Mouse (Mus musculus) embryonic facial prominence, embryonic 11.5 days (tissue): ENCODE measurements around the gene Lypd8. TPM values are rescaled to one million over a fixed set of nuclear protein-coding genes. Genes with fewer than 3 reads are reported as not detected.

Experiments used
- ATAC-seq: fragments of 200-750 bp; cut with Nextera tagmentation; replicated peaks from 2 replicates; pipeline ENCODE4 v1.8.0; 2017; ENCODE audit warnings: low read depth; ENCODE audit not compliant: insufficient number of reproducible peaks, low FRiP score, low TSS enrichment
- DNase-seq: peaks from one replicate; pipeline ENCODE4 v3.0.0-alpha.2; 2015; ENCODE audit warnings: low spot score
- H3K27ac ChIP-seq: fragments of 300-500 bp; sonication (generic); replicated peaks from 2 replicates; pipeline ENCODE4 v1.5.1; 2014; ENCODE audit warnings: mild to moderate bottlenecking, low read depth, low read length, control low read depth
- H3K27me3 ChIP-seq: fragments of 300-500 bp; sonication (generic); 2 replicates; pipeline ENCODE4 v1.6.1; 2014; ENCODE audit warnings: mild to moderate bottlenecking, low read length, moderate library complexity, mixed read lengths; ENCODE audit not compliant: control insufficient read depth, insufficient read depth
- H3K36me3 ChIP-seq: fragments of 300-500 bp; sonication (generic); replicated peaks from 2 replicates; pipeline ENCODE4 v1.6.1; 2014; ENCODE audit warnings: low read depth, mild to moderate bottlenecking, low read length, moderate library complexity, mixed read lengths; ENCODE audit not compliant: control insufficient read depth, insufficient read depth
- H3K4me1 ChIP-seq: fragments of 300-500 bp; sonication (generic); 2 replicates; pipeline ENCODE4 v1.6.1; 2014; ENCODE audit warnings: low read length, mixed read lengths; ENCODE audit not compliant: control insufficient read depth, insufficient read depth
- H3K4me2 ChIP-seq: fragments of 300-500 bp; sonication (generic); 2 replicates; pipeline ENCODE4 v1.6.1; 2014; ENCODE audit warnings: low read depth, mild to moderate bottlenecking, control low read depth, low read length, moderate library complexity
- H3K4me3 ChIP-seq: fragments of 300-500 bp; sonication (generic); 2 replicates; pipeline ENCODE4 v1.5.1; 2014; ENCODE audit warnings: low read depth, low read length, control low read depth
- H3K9ac ChIP-seq: fragments of 300-500 bp; sonication (generic); replicated peaks from 2 replicates; pipeline ENCODE4 v1.6.1; 2014; ENCODE audit warnings: mild to moderate bottlenecking, control low read depth, low read length
- H3K9me3 ChIP-seq: fragments of 300-500 bp; sonication (generic); replicated peaks from 2 replicates; pipeline ENCODE4 v1.6.1; 2016; ENCODE audit warnings: mild to moderate bottlenecking, low read length, inconsistent platforms, mixed read lengths; ENCODE audit not compliant: control insufficient read depth
- WGBS: fragments of 180-500 bp; shearing (Covaris S2); extraction: QIAGEN DNeasy Blood & Tissue Kit; methylation state at CpG from one replicate; pipeline ENCODE4 v1.1.7; 2014; 5-methylcytosine and 5-hydroxymethylcytosine counted together
- polyA plus RNA-seq: library from polyadenylated mRNA; unstranded; fragments of >200 nt; fragmentation: Nextera tagmentation; extraction: Ambion mirVana; gene quantifications from 2 replicates; pipeline ENCODE4 v1.2.1, GENCODE M21; 2014

Lypd8 gene
- polyA plus RNA-seq, 1 experiment from 2014 or later, result not detected

- 80% methylated on average over 3 of the region's 3 CpGs for WGBS
- Histone ChIP-seq H3K9ac (no peak overlapping the region), H3K4me2 (no peak overlapping the region), H3K9me3 (no peaks in the 10 kb centered on the region), H3K27ac (no peak overlapping the region), H3K27me3 (no peaks in the 10 kb centered on the region), H3K4me1 (no peaks in the 10 kb centered on the region), H3K36me3 (no peaks in the 10 kb centered on the region), H3K4me3 (no peak overlapping the region)
- no peak for DNase-seq
- no peak for ATAC-seq
Observed at GRCm38 (mm10) chr11:58408066-58408465, 29.2 kb downstream of the Lypd8 start.

GRCm38 (mm10) chr11:58418336-58418735 is 39.5 kb downstream of the Lypd8 start:
- H3K36me3 ChIP-seq, result no peaks in the 10 kb centered on the region
- no peak overlapping the region for H3K4me3 ChIP-seq
- H3K9me3 ChIP-seq, result no peaks in the 10 kb centered on the region
- WGBS, result 86% methylated on average over 3 of the region's 3 CpGs
- no peak overlapping the region for H3K27ac ChIP-seq
- no peaks in the 10 kb centered on the region for H3K27me3 ChIP-seq
- ATAC-seq (no peak), DNase-seq (no peak)
- H3K4me1 ChIP-seq, result no peaks in the 10 kb centered on the region
- H3K4me2 ChIP-seq, result no peak overlapping the region
- H3K9ac ChIP-seq, result no peak overlapping the region

GRCm38 (mm10) chr11:58420815-58421214 is 42.0 kb downstream of the Lypd8 start, which contains the start of gene 1810065E05Rik:
Gene 1810065E05Rik (plus strand): TSS chr11:58421111.
- Histone ChIP-seq H3K36me3 (no peaks in the 10 kb centered on the region), H3K9ac (no peak within 1 kb of the TSS), H3K4me1 (no peaks in the 10 kb centered on the region), H3K4me3 (no peak within 1 kb of the TSS), H3K9me3 (no peaks in the 10 kb centered on the region), H3K4me2 (no peak within 1 kb of the TSS), H3K27me3 (no peaks in the 10 kb centered on the region), H3K27ac (no peak within 1 kb of the TSS)
- ATAC-seq (no peak), DNase-seq (no peak)
- WGBS, result 75% methylated on average over 1 of the region's 1 CpGs

- H3K36me3 ChIP-seq, result no peaks in the 10 kb centered on the region
Observed at GRCm38 (mm10) chr11:58432259-58432658, 53.4 kb downstream of the Lypd8 start, which contains the start of gene Gm12253. Gene Gm12253 (plus strand): TSS chr11:58432559.

GRCm38 (mm10) chr11:58437866-58438265 is 59.0 kb downstream of the Lypd8 start:
- no peaks in the 10 kb centered on the region for H3K27me3 ChIP-seq
- ATAC-seq (no peak), DNase-seq (no peak)
- H3K9ac ChIP-seq, result no peak overlapping the region
- no peaks in the 10 kb centered on the region for H3K4me1 ChIP-seq
- no peak overlapping the region for H3K27ac ChIP-seq
- WGBS, result 52% methylated on average over 5 of the region's 5 CpGs
- H3K4me3 ChIP-seq, result no peak overlapping the region
- H3K36me3 ChIP-seq, result no peaks in the 10 kb centered on the region
- H3K4me2 ChIP-seq, result no peak overlapping the region
- no peaks in the 10 kb centered on the region for H3K9me3 ChIP-seq

More at GRCm38 (mm10) chr11:58432259-58432658, 53.4 kb downstream of the Lypd8 start, which contains the start of gene Gm12253:
- Histone ChIP-seq H3K9ac (no peak within 1 kb of the TSS), H3K4me1 (no peaks in the 10 kb centered on the region), H3K27ac (no peak within 1 kb of the TSS), H3K4me2 (no peak within 1 kb of the TSS), H3K27me3 (no peaks in the 10 kb centered on the region), H3K4me3 (no peak within 1 kb of the TSS), H3K9me3 (no peaks in the 10 kb centered on the region)
- DNase-seq (no peak), ATAC-seq (no peak)
- WGBS, result 78% methylated on average over 3 of the region's 3 CpGs

Other genes with a start within 250 kb of the Lypd8 start
- gene Gemin5, start 210.5 kb upstream of the Lypd8 start, polyA plus RNA-seq, result 27.3 and 27.6 TPM in 2 replicates
- 132 and 146 TPM in 2 replicates for gene Mrpl22, start 207.4 kb upstream of the Lypd8 start, polyA plus RNA-seq
- 2.3 and 2.5 TPM in 2 replicates for gene Igtp, start 179.5 kb upstream of the Lypd8 start, polyA plus RNA-seq
- 0.52 and 1.5 TPM in 2 replicates for gene Irgm2, start 179.4 kb upstream of the Lypd8 start, polyA plus RNA-seq
- 0.20 TPM in 1 of 2 replicates, not detected in the other for gene 4930438A08Rik, start 104.2 kb upstream of the Lypd8 start, polyA plus RNA-seq
- 10.9 TPM in 2 replicates for gene Zfp692, start 72.0 kb upstream of the Lypd8 start, polyA plus RNA-seq
- 24.4 and 26.0 TPM in 2 replicates for gene Zfp672, start 48.7 kb upstream of the Lypd8 start, polyA plus RNA-seq
- gene Sh3bp5l, start 48.3 kb upstream of the Lypd8 start, polyA plus RNA-seq, result 21.0 and 22.5 TPM in 2 replicates
- not detected in 2 replicates for gene 1810065E05Rik, start 42.1 kb downstream of the Lypd8 start, polyA plus RNA-seq
- not detected in 2 replicates for gene Gm12253, start 53.5 kb downstream of the Lypd8 start, polyA plus RNA-seq
- gene Lypd9, start 73.9 kb downstream of the Lypd8 start, polyA plus RNA-seq, result not detected in 2 replicates
- not detected in 2 replicates for gene Olfr30, start 83.2 kb downstream of the Lypd8 start, polyA plus RNA-seq
- gene Olfr332, start 113.5 kb downstream of the Lypd8 start, polyA plus RNA-seq, result not detected in 2 replicates
- gene Olfr331, start 123.5 kb downstream of the Lypd8 start, polyA plus RNA-seq, result not detected in 2 replicates
- not detected in 2 replicates for gene Olfr330, start 155.8 kb downstream of the Lypd8 start, polyA plus RNA-seq
- gene Olfr329-ps, start 167.4 kb downstream of the Lypd8 start, polyA plus RNA-seq, result not detected in 2 replicates
- 0.07 TPM in 1 of 2 replicates, not detected in the other for gene Olfr328, start 176.6 kb downstream of the Lypd8 start, polyA plus RNA-seq
- not detected in 2 replicates for gene Olfr224, start 191.5 kb downstream of the Lypd8 start, polyA plus RNA-seq
- gene Olfr325, start 198.7 kb downstream of the Lypd8 start, polyA plus RNA-seq, result not detected in 2 replicates
- gene Olfr324, start 216.1 kb downstream of the Lypd8 start, polyA plus RNA-seq, result not detected in 2 replicates
- not detected in 2 replicates for gene 2210407C18Rik, start 237.0 kb downstream of the Lypd8 start, polyA plus RNA-seq